Mouse (Mus musculus): ENCODE measurements around the gene Spi1. TPM values are rescaled to one million over a fixed set of nuclear protein-coding genes. Genes with fewer than 3 reads are reported as not detected.

The Spi1 gene
- polyA plus RNA-seq, 1 experiment, result 50.9 TPM

DNA sequence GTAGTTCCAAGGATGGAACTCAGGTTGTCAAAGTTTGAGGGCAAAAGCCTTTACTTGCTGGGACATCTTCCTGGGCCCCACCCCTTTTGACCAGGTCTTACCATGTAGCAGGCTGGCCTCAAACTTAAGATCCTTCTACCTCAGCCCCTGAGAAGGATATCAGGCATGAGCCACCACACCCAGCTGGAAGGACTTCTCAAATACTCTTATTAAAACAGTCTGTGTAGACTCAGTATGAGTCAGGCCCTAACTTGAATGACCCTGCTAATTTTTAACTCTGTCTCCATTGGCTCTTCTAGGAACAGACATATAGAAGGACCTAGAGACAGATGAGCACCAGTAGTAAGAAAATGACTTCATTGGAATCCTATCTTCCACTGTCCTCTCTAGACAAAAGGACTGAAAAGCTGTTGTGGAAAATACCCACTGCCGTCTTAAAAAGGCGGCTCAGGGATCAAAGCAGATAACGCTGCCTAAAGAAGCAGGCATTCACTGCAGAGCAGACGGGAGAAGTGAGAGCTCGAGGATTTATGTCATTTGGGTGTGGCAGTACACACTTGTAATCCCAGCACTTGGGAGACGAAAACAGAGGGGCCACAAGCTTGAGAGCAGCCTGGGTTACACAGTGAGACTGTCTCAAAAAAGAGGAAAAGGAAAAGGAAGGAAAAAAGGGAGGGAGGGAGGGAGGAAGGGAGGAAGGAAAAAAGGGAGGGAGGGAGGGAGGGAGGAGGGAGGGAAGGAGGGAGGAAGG lies 75.0 kb downstream of the Spi1 start:
- no peak for TF ChIP-seq GATA1 (IDR thresholded peaks at IDR 0.05; ENCODE audit: low read length)

DNA sequence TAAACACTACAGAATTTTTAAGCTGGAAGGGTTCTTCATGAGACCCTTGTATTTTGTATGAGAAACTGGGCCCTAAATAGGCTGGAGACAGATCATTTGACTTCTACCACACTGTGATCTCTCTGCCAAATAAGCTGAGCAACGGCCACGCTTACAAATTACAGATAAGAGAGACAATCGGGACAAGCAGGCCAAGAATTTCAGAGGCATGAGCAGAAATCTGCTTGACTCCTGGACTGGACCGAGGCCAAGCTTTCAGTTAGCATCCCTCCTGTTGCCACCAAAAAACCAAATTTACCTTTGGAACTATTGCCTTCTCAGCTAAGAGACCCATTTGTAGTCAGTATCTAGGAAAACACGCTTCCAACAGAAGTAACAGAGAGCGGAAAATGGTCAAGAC lies 78.4 kb downstream of the Spi1 start:
- TF ChIP-seq GATA1 (IDR thresholded peaks at IDR 0.05; ENCODE audit: low read length), result no peak

DNA sequence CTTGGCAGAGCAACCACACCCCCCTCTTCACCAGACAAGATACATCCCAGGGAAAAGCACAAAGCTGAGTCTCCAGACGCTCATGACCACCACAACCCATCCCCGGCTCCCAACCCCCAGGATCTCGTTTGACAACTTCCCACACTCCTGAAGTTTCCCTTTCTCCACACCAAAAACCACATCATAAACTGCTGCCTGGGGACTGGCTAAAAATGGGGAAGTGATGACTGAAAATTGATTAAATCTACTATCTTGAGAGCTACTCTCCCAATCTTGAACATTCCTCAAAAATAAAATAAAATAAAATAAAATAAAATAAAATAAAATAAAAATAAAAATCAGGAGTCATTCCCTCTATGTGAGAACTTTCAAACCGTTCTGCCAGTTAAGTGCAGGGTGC lies 80.8 kb downstream of the Spi1 start:
- TF ChIP-seq GATA1 (IDR thresholded peaks at IDR 0.05; ENCODE audit: low read length), result no peak

DNA sequence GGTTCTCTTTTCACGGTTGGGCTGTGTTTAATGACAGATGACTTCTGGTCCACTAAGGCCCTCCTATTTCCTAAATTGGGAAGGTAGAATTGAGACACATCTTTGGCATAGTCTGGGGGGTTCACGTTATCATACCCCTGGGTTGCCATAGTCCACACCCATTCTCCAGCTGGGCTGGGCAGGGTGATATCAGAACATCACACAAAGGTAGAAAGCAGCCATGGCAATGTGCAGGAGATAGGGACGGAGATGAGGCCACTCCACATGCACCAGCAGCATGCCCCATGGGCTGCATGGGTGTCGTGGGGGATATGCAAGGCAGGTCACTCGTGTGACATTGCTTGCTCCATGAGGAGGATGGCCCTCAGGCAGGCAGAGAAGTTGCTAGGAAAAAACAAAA lies 81.3 kb downstream of the Spi1 start:
- no peak for TF ChIP-seq GATA1 (IDR thresholded peaks at IDR 0.05; ENCODE audit: low read length)

DNA sequence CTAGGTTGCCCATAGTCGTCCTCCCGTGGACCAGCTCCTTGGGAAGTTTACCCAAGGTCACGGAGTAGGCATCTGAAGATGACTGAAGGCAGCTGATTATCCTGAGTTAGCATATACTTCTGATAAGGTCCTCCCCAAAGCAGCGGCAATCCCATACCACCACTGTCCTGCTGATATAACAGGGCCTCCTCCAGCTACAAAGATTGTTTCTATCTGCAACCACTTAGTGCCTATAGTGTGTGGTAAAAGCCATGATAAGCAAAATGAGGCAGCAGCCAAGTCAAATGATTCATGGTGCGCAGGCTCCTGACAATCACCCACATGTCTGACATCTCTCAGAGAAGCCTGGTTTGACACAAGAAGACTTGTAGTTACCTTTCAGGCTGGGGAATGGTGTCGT lies 82.8 kb downstream of the Spi1 start:
- peak; percentile 68 for TF ChIP-seq GATA1 (IDR thresholded peaks at IDR 0.05; ENCODE audit: low read length)

Other genes with a start within 250 kb of the Spi1 start
- 13.0 and 13.3 TPM in 2 replicates for gene Mtch2, start 235.2 kb upstream of the Spi1 start, polyA plus RNA-seq (2012)
- gene C1qtnf4, start 196.5 kb upstream of the Spi1 start, polyA plus RNA-seq (2012), result not detected in 2 replicates
- gene Kbtbd4, start 177.7 kb upstream of the Spi1 start, polyA plus RNA-seq (2012), result 1.7 and 6.2 TPM in 2 replicates
- gene Ndufs3, start 177.6 kb upstream of the Spi1 start, polyA plus RNA-seq (2012), result 95.4 and 142 TPM in 2 replicates
- 93.9 and 99.3 TPM in 2 replicates for gene Celf1, start 142.0 kb upstream of the Spi1 start, polyA plus RNA-seq (2012)
- gene Rapsn, start 46.8 kb upstream of the Spi1 start, polyA plus RNA-seq (2012), result 0.37 and 0.69 TPM in 2 replicates
- 148 and 174 TPM in 2 replicates for gene Psmc3, start 28.4 kb upstream of the Spi1 start, polyA plus RNA-seq (2012)
- 8.1 and 11.5 TPM in 2 replicates for gene Slc39a13, start 12.0 kb upstream of the Spi1 start, polyA plus RNA-seq (2012)
- gene Mybpc3, start 35.8 kb downstream of the Spi1 start, polyA plus RNA-seq (2012), result not detected in 2 replicates
- 11.5 and 12.1 TPM in 2 replicates for gene Madd, start 101.4 kb downstream of the Spi1 start, polyA plus RNA-seq (2012)
- gene Nr1h3, start 120.4 kb downstream of the Spi1 start, polyA plus RNA-seq (2012), result 0.27 and 0.56 TPM in 2 replicates
- gene Acp2, start 120.5 kb downstream of the Spi1 start, polyA plus RNA-seq (2012), result 2.7 and 6.7 TPM in 2 replicates
- 0.79 and 1.1 TPM in 2 replicates for gene Ddb2, start 154.6 kb downstream of the Spi1 start, polyA plus RNA-seq (2012)
- gene Pacsin3, start 173.6 kb downstream of the Spi1 start, polyA plus RNA-seq (2012), result 0.45 and 0.52 TPM in 2 replicates
- gene Arfgap2, start 182.6 kb downstream of the Spi1 start, polyA plus RNA-seq (2012), result 54.8 and 58.0 TPM in 2 replicates

Data from G1E-ER4 (cell line).